Mouse (Mus musculus): ENCODE measurements at regions not wholly inside any gene's neighbourhood (a gene's known extent, or its start where the extent isn't known, plus 50 kb on each side); places are given as distances from the start of the nearest gene placed in this dataset.

- no peaks in the 10 kb centered on the region for H3K36me3 ChIP-seq (ENCODE audit: control insufficient read depth in 1 of 2, insufficient read depth in 2 of 2, low read length in 2 of 2)
- H3K4me3 ChIP-seq (ENCODE audit: control insufficient read depth in 1 of 2, insufficient read depth in 1 of 2, low read depth in 2 of 2, low read length in 2 of 2): no peak overlapping the region
- H3K79me2 ChIP-seq (ENCODE audit: control insufficient read depth, insufficient read depth, low read length, poor library complexity): no peaks in the 10 kb centered on the region
- no peaks in the 10 kb centered on the region for H3K4me1 ChIP-seq (ENCODE audit: control insufficient read depth in 1 of 2, insufficient read depth in 2 of 2, low read length in 2 of 2)
- H3K27me3 ChIP-seq (ENCODE audit: control insufficient read depth in 1 of 2, insufficient read depth in 2 of 2, low read length in 2 of 2): no peaks in the 10 kb centered on the region
- no peak overlapping the region for H3K27ac ChIP-seq (ENCODE audit: control insufficient read depth, low read depth, low read length)
- H3K9me3 ChIP-seq (replicated peaks; ENCODE audit: insufficient read depth, low read length): 0 out of 2 replicates have a peak, but pooled peaks cover 2% of the 10 kb centered on the region
- DNase-seq (ENCODE audit: low read depth, low spot score): no peak
- TF ChIP-seq TBP (IDR thresholded peaks at IDR 0.05; ENCODE audit: low read depth, low read length): no peak
- no peak for TF ChIP-seq ZC3H11A (IDR thresholded peaks at IDR 0.05; ENCODE audit: low read depth, low read length)
- TF ChIP-seq E2F4 (IDR thresholded peaks at IDR 0.05; ENCODE audit: borderline replicate concordance, low read depth, low read length): no peak
- TF ChIP-seq MAFK (IDR thresholded peaks at IDR 0.05; ENCODE audit: borderline replicate concordance, low read depth, low read length): no peak
- no peak for TF ChIP-seq USF1 (IDR thresholded peaks at IDR 0.05; ENCODE audit: low read depth, low read length)
- no peak overlapping the region for H3K9ac ChIP-seq (ENCODE audit: control insufficient read depth, low read depth, low read length, poor library complexity, severe bottlenecking)
Observed at GRCm38 (mm10) chr10:100199090-100199690, 136.3 kb upstream of the Gm4301 start.

GRCm38 (mm10) chr10:100200431-100200830 is 135.0 kb upstream of the Gm4301 start:
- Histone ChIP-seq H3K9me3 (replicated peaks; ENCODE audit: insufficient read depth, low read length) (0 out of 2 replicates have a peak, but pooled peaks cover 2% of the 10 kb centered on the region), H3K9ac (ENCODE audit: control insufficient read depth, low read depth, low read length, poor library complexity, severe bottlenecking) (no peak overlapping the region), H3K79me2 (ENCODE audit: control insufficient read depth, insufficient read depth, low read length, poor library complexity) (no peaks in the 10 kb centered on the region), H3K36me3 (ENCODE audit: control insufficient read depth in 1 of 2, insufficient read depth in 2 of 2, low read length in 2 of 2) (no peaks in the 10 kb centered on the region), H3K4me1 (ENCODE audit: control insufficient read depth in 1 of 2, insufficient read depth in 2 of 2, low read length in 2 of 2) (no peaks in the 10 kb centered on the region), H3K27me3 (ENCODE audit: control insufficient read depth in 1 of 2, insufficient read depth in 2 of 2, low read length in 2 of 2) (no peaks in the 10 kb centered on the region), H3K4me3 (ENCODE audit: control insufficient read depth in 1 of 2, insufficient read depth in 1 of 2, low read depth in 2 of 2, low read length in 2 of 2) (no peak overlapping the region), H3K27ac (ENCODE audit: control insufficient read depth, low read depth, low read length) (no peak overlapping the region)
- no peak for DNase-seq (ENCODE audit: low read depth, low spot score)
- TF ChIP-seq MAX (IDR thresholded peaks at IDR 0.05; ENCODE audit: low read length) (no peak), UBTF (IDR thresholded peaks at IDR 0.05; ENCODE audit: borderline replicate concordance, insufficient read depth, low read depth, low read length) (no peak), MYC (IDR thresholded peaks at IDR 0.05; ENCODE audit: low read depth, low read length) (no peak), ZMIZ1 (IDR thresholded peaks at IDR 0.05; ENCODE audit: low read depth, low read length) (no peak), ZC3H11A (IDR thresholded peaks at IDR 0.05; ENCODE audit: low read depth, low read length) (no peak), MAFK (IDR thresholded peaks at IDR 0.05; ENCODE audit: borderline replicate concordance, low read depth, low read length) (no peak), POLR2AphosphoS5 (IDR thresholded peaks at IDR 0.05; ENCODE audit: borderline replicate concordance, low read depth, low read length) (no peak), MAZ (IDR thresholded peaks at IDR 0.05; ENCODE audit: low read depth, low read length) (no peak)

- Histone ChIP-seq H3K4me1 (ENCODE audit: control insufficient read depth in 1 of 2, insufficient read depth in 2 of 2, low read length in 2 of 2) (no peaks in the 10 kb centered on the region), H3K9ac (ENCODE audit: control insufficient read depth, low read depth, low read length, poor library complexity, severe bottlenecking) (no peak overlapping the region), H3K27ac (ENCODE audit: control insufficient read depth, low read depth, low read length) (no peak overlapping the region), H3K79me2 (ENCODE audit: control insufficient read depth, insufficient read depth, low read length, poor library complexity) (no peaks in the 10 kb centered on the region), H3K27me3 (ENCODE audit: control insufficient read depth in 1 of 2, insufficient read depth in 2 of 2, low read length in 2 of 2) (no peaks in the 10 kb centered on the region), H3K4me3 (ENCODE audit: control insufficient read depth in 1 of 2, insufficient read depth in 1 of 2, low read depth in 2 of 2, low read length in 2 of 2) (no peak overlapping the region), H3K9me3 (replicated peaks; ENCODE audit: insufficient read depth, low read length) (no peaks in the 10 kb centered on the region), H3K36me3 (ENCODE audit: control insufficient read depth in 1 of 2, insufficient read depth in 2 of 2, low read length in 2 of 2) (no peaks in the 10 kb centered on the region)
- TF ChIP-seq TBP (IDR thresholded peaks at IDR 0.05; ENCODE audit: low read depth, low read length) (no peak), SIN3A (IDR thresholded peaks at IDR 0.05; ENCODE audit: low read length) (no peak), NELFE (IDR thresholded peaks at IDR 0.05; ENCODE audit: low read depth, low read length) (no peak)
- DNase-seq (ENCODE audit: low read depth, low spot score): no peak
Observed at GRCm38 (mm10) chr10:100206617-100207530, 128.6 kb upstream of the Gm4301 start.

All from MEL (cell line).